Mouse (Mus musculus) cerebellum, postnatal 10 days (tissue): ENCODE results near the gene Slk.

ENCODE experiments used
- DNase-seq, 2 experiments: peaks; one replicate each; pipeline ENCODE4 v3.0.0; 2021; ENCODE audit warnings: mixed read lengths in 2 of 2

The Slk gene

GRCm38 (mm10) chr19:47579225-47579787, at the start of gene Slk:
TSS of gene Slk (plus strand) at chr19:47579678.
- peak; percentile 87 to 91 for DNase-seq

- DNase-seq = no peak
These were observed 48.2 kb upstream of the Slk start for GRCm38 (mm10) chr19:47531309-47531708.

DNA sequence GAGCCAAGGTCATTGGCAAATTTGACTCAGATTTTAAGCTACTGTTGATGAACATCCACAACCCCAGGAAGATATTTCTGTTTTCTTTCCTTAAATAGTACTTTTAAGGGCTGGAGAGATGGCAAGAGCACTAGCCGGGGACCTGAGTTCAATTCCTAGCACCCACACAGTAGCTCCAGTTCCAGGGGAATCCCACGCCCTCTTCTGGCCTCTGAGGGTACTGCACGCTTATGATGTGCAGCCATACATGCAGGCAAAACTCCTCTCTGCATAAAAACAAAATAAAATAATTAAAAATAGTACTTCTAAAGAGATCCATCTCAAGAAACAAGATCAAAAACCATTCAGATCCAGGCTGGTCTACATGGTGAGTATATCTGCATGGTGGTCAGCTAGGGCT, 47.0 kb upstream of the Slk start:
- DNase-seq = no peak

DNA sequence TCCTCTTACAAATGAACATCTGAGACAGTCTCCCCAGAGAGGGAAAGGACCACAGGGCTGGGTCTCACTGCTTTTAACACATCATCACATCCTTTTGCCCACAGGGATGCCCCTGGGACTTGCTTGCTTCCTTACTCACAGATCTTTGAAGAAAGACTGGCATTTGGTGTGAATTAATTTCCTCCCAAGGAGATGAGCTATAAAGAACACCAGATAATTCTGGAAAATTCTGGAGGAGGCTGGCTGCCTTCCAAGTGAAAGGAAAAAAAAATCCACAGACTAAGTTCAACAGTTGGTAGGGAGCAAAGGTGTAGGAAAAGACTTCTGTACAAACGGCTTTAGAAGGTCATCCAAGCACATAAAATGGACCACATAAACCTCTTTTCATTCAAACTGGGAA, 45.3 kb upstream of the Slk start:
- no peak for DNase-seq

DNA sequence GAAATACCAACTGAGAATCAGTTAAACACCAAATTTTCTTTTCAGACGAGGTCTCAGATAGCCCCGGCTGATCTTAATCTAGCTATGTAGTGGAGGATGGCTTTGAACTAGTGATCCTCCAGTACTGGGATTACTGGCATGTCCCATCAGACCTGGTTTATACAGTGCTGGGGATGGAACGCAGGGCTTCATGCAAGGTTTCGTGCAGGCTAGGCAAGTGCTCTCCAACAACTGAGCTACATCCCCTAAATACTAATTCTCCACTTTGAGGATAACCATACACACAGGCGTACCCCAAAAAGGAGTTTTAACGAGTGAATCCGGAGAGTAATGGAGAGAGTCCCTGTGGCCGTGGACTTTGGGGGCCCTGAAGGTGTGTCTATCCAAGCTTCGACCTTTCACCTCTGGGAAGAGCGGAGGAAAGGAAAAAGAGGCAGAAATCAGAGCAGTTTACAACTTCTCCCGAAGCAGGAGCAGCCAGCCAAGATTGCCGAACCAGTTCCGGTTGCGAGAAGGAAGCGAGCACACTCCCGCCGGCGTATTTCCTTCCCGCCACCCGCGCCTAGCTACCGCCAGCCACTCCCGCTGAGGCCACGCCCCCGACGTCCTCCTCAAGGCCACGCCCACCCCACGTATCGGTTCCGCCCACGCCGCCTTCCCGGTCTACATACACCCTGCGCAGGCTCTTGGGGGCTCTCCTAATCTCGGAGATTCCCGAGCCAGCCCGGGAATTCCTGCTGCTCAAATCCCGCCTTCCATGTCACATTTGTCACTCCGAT, 42.8 kb upstream of the Slk start:
- peak; percentile 99 for DNase-seq

DNA sequence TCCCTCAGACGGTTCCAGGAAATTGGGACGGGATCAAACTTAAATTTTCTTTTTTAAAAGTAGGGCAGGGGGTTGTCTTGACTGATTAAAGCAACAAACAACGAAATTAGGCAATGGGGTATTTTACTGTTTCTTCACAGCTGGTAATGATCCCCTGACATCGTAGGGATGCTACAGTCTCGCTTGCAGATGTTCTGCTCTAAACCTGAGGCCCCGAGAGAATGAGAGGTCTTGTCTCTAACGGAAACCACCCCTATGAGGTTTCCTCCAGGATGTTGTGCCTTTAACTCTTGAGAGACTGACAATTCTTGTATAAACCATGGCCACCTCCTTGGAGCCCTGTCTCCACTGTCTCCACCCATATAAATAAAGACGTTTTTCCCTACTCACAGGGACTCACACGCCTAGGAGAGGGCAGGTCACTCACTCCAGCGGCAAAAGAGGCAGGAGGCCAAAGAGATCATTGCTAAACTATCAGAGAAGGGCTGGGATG, 42.1 kb upstream of the Slk start, which contains the start of gene Stn1:
Stn1 (minus strand) TSS at position 208 of the 493 bp plus-strand sequence.
- no peak for DNase-seq

DNA sequence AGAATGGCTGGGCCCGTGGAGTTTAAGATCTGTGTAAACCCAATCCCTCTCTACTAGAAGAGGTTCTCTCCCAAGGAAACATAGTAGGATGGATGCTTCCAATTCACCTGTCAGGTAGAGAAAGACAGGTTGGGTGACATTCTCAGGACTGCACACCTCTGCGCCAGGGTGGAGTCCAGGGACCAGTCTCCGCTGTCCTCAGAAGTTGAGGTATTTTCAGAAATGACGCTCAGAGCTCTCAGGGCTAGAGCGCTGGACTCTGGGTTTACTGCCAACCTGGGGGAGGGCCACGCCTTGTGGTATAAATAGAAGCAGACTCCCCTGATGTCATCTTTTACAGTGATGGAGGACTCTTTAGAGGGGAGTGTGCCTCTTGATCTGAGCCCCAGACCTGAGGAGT, 41.6 kb upstream of the Slk start:
- peak in 1 of 2 experiments; percentile 19 for DNase-seq

- no peak for DNase-seq
These were observed 40.7 kb upstream of the Slk start for GRCm38 (mm10) chr19:47538801-47539200.

- DNase-seq = no peak
These were observed 37.0 kb upstream of the Slk start for GRCm38 (mm10) chr19:47542441-47542840.

GRCm38 (mm10) chr19:47545055-47545454, 34.4 kb upstream of the Slk start:
- DNase-seq = no peak

DNA sequence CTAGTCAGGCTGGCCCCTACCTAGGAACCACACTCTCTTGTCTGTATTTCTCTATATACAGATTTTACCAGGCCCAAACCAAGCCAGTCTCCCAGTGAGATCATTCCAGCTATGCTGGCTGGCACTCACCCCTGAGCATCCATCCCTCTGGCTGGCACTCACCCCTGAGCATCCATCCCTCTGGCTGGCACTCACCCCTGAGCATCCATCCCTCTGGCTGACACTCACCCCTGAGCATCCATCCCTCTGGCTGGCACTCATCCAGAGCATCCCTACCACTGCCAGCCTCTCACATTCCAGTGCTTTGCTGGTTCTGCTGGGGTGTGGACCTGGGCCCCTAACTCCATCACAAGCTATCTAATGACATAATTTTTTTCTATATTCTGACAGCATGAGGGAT, 34.0 kb upstream of the Slk start:
- peak; percentile 74 to 81 for DNase-seq

DNA sequence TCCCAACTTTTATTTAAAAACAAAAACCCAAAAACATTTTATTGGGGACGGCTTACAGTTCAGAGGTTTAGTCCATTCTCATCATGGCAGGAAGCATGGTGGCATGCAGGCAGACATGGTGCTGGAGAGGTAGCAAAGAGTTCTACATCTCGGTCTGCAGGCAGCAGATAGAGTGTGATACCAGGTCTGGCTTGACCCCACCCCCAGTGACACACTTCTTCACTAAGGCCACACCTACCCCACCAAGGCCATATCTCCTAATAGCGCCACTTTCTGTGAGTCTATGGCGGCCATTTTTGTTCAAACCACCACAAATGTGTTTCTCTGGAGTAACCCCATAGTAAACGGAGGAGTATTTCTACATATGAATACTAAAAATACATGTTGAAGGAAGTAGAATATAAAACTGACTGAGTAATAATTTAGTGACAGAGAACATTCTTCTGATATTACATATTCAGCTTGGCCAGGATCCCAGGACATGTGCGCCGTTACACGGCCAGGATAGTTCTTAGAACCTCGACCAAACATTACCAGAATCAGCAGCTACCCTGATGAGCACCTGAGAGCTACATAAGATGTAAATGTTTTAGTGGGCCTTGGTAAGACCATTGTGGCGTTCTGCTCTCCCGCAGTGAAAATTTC, 30.9 kb upstream of the Slk start:
- DNase-seq = no peak

GRCm38 (mm10) chr19:47549174-47549573, 30.3 kb upstream of the Slk start:
- DNase-seq = no peak

- DNase-seq = no peak
These were observed 29.9 kb upstream of the Slk start for GRCm38 (mm10) chr19:47549584-47549983.

GRCm38 (mm10) chr19:47559145-47559544, 20.3 kb upstream of the Slk start:
- DNase-seq = no peak

GRCm38 (mm10) chr19:47559751-47560512, 19.5 kb upstream of the Slk start:
- DNase-seq = peak; percentile 36 to 42

DNA sequence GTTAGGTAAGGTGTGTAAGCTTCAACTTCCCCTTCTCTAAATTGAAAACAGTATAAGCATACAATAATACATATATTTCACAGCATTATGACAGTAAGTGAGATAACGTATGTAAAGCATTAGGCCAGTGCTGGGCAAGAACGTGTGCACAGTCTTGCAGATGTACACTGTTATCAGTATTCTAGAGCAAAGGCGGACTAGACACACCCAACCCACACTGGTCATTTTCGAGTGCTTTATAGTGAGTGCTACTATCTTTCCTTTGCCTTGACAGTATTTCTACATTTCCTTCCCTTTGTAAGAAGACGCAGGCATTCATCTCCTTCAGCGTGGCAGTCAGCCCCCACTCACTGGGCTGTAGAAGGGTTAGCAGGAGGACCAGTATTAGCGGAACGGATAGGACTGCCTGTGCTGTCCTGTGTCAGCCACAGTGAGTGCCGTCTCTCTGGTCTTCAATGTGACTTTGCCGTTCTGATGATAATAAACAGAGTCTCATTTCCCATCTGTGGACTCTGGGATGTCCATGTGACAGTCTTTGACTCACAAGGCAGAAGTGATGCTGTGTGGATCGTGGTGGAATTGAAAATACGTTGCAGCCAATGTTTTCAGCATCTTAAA, 18.8 kb upstream of the Slk start:
- no peak for DNase-seq

GRCm38 (mm10) chr19:47561996-47562441, 17.5 kb upstream of the Slk start:
- DNase-seq = no peak

- DNase-seq = no peak
These were observed 15.8 kb upstream of the Slk start for GRCm38 (mm10) chr19:47563715-47564114.

DNA sequence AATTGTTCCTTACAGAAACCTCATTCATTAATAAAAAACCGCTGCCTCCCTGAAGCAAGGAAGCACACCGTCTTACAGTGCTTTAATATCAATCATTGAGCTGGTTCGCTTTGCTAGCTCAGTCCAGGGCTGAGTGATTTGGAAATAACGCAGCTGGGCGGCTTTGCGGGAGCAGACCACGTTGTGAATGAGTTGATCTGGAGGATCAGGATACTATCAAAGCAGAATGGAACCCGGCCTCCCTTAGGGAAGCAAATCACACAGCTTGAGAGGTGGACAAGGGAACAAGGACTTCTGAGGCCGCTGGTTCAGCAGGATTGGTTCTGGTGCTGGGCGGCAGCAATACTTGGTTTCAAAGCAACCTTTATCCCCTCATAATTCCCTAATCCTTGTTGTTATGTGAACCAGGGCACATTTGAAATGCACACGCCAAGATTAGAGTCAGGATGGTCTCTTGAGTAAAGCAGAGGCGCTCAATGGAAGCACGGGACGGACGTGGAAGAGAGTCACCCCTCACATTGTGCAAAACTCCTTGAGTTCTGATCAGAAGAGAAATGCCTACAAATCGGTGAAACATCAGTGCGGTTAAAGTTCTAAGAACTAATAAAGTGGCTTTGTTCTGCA, 14.3 kb upstream of the Slk start:
- no peak for DNase-seq

DNA sequence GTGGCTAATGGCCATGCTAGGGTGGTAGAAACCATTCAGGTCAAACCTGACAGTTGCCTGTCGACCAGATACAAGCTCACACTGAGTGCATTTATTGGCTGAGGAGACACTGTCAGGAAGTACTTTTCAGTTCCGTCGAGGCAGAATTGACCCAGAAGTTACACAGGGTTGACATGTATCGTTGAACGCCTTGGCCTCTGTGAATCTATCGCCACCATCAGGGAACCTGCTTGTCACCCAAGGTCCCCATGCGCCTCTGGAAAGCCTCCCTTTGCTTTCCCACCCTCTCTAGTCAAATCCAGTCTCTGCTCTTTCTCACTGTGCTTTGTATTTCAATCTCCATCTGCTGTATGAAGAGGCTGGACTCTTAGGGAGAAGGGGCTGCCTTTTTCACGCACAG, 13.5 kb upstream of the Slk start:
- no peak for DNase-seq

- no peak for DNase-seq
These were observed 9.4 kb upstream of the Slk start for GRCm38 (mm10) chr19:47570042-47570441.
